Mouse (Mus musculus) heart, adult 2 months (tissue): ENCODE measurements around the gene Cfap54. TPM values are rescaled to one million over a fixed set of nuclear protein-coding genes. Genes with fewer than 3 reads are reported as not detected.

Experiments
- DNase-seq, 2 experiments: peaks; one replicate each; pipeline ENCODE4 v3.0.0; 2021
- H3K27ac ChIP-seq: fragments of 200-600 bp; 2 replicates; pipeline ENCODE4 v1.8.1; 2022
- H3K27me3 ChIP-seq: fragments of 200-500 bp; 2 replicates; pipeline ENCODE4 v1.6.1; 2012; ENCODE audit warnings: mild to moderate bottlenecking, low read length, inconsistent platforms, mixed read lengths; ENCODE audit not compliant: control insufficient read depth, insufficient read depth
- H3K36me3 ChIP-seq: fragments of 200-500 bp; 2 replicates; pipeline ENCODE4 v1.6.1; 2012; ENCODE audit warnings: low read length, inconsistent platforms; ENCODE audit not compliant: control insufficient read depth, insufficient read depth
- H3K4me1 ChIP-seq: fragments of 200-500 bp; 2 replicates; pipeline ENCODE4 v1.6.1; 2011; ENCODE audit warnings: low read length; ENCODE audit not compliant: control insufficient read depth, insufficient read depth
- H3K4me3 ChIP-seq: fragments of 200-600 bp; 2 replicates; pipeline ENCODE4 v1.8.1; 2022
- H3K79me2 ChIP-seq: fragments of 200-500 bp; replicated peaks from 2 replicates; pipeline ENCODE4 v1.6.1; 2012; ENCODE audit warnings: mild to moderate bottlenecking, inconsistent platforms, low read length, moderate library complexity, mixed read lengths; ENCODE audit not compliant: control insufficient read depth, insufficient read depth
- H3K9ac ChIP-seq: fragments of 200-500 bp; 2 replicates; pipeline ENCODE4 v1.6.1; 2012; ENCODE audit warnings: low read depth, mild to moderate bottlenecking, control low read depth, inconsistent platforms, low read length, mixed read lengths
- CTCF ChIP-seq: fragments of 200-600 bp; IDR thresholded peaks from 2 replicates; pipeline ENCODE4 v1.8.1; 2022; ENCODE audit warnings: antibody characterized with exemption, mild to moderate bottlenecking, moderate library complexity
- EP300 ChIP-seq: fragments of 200-500 bp; IDR thresholded peaks from 2 replicates; pipeline ENCODE4 v1.6.1; 2011; ENCODE audit warnings: low read depth, low read length, control low read depth; ENCODE audit not compliant: insufficient read depth
- POLR2A ChIP-seq: fragments of 200-500 bp; IDR thresholded peaks from 2 replicates; pipeline ENCODE4 v1.6.1; 2011; ENCODE audit warnings: mild to moderate bottlenecking, low read depth, low read length, control low read depth; ENCODE audit not compliant: insufficient read depth
- WGBS: fragments of 180-500 bp; shearing (Covaris S2); methylation state at CpG from one replicate; pipeline ENCODE4 v1.1.7; 2018; 5-methylcytosine and 5-hydroxymethylcytosine counted together
- intact Hi-C: fragments of 180-260 bp; cut with DNase I; formaldehyde crosslinking; loops from one replicate; pipeline ENCODE4 v1.15.1; 2025
- polyA plus RNA-seq: library from polyadenylated mRNA; depleted of rRNA; stranded (reverse); fragments of >200 nt; gene quantifications from 2 replicates; pipeline ENCODE4 v1.2.3, GENCODE M21; 2012
- total RNA-seq, 2 experiments: library from RNA; stranded (reverse); gene quantifications; 2 replicates each; pipeline ENCODE4 v1.2.3; 2021

The Cfap54 gene
- total and polyA plus RNA-seq, 3 experiments = 0.26 to 0.82 (median 0.47) TPM

GRCm38 (mm10) chr10:93041850-93042249, 39.6 kb downstream of the Cfap54 start:
- no peak overlapping the region for H3K27ac ChIP-seq
- no peak for DNase-seq
- no peaks in the 10 kb centered on the region for H3K79me2 ChIP-seq
- intact Hi-C loops = loop anchor here (10.0 kb wide), 2 partner anchors 433 to 533 kb away; no protein-coding TSS in a partner anchor
- TF ChIP-seq CTCF = no peak
- no peak for TF ChIP-seq EP300
- no peak for TF ChIP-seq POLR2A
- no peaks in the 10 kb centered on the region for H3K27me3 ChIP-seq
- no peaks in the 10 kb centered on the region for H3K4me1 ChIP-seq
- no peaks in the 10 kb centered on the region for H3K36me3 ChIP-seq
- H3K4me3 ChIP-seq = no peak overlapping the region
- H3K9ac ChIP-seq = no peak overlapping the region
- 86% methylated on average over 3 of the region's 3 CpGs for WGBS

GRCm38 (mm10) chr10:93041392-93041791, 40.0 kb downstream of the Cfap54 start:
- TF ChIP-seq POLR2A (no peak), EP300 (no peak), CTCF (no peak)
- intact Hi-C loops = loop anchor here (10.0 kb wide), 2 partner anchors 433 to 533 kb away; no protein-coding TSS in a partner anchor
- Histone ChIP-seq H3K27ac (no peak overlapping the region), H3K79me2 (no peaks in the 10 kb centered on the region), H3K9ac (no peak overlapping the region), H3K4me1 (no peaks in the 10 kb centered on the region), H3K27me3 (no peaks in the 10 kb centered on the region), H3K36me3 (no peaks in the 10 kb centered on the region), H3K4me3 (no peak overlapping the region)
- DNase-seq = no peak
- 63% methylated on average over 4 of the region's 4 CpGs for WGBS

DNA sequence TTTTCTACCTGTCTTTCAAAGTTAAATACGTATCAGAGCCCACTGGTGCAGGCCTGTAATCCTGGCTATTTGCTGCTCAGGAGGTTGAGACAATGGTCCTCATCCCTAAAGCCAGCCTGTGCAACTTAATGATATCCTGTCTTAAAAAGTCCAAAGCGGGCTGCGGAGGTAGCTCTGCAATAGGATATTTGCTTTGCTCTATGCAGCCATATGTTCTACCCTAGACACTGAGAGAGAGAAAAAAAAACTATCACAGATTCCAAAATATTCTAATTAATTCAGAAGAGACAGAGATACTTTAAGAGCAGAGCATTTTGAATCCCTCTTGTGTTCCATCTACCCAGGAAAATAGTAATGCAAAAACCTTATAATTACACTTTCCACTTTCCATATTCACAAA, 44.9 kb downstream of the Cfap54 start:
- intact Hi-C loops = no loop called here
- Histone ChIP-seq H3K27ac (no peak overlapping the region), H3K4me3 (no peak overlapping the region), H3K9ac (no peak overlapping the region), H3K27me3 (no peaks in the 10 kb centered on the region), H3K36me3 (no peaks in the 10 kb centered on the region), H3K79me2 (no peaks in the 10 kb centered on the region), H3K4me1 (no peaks in the 10 kb centered on the region)
- DNase-seq = no peak
- 82% methylated on average over 3 of the region's 3 CpGs for WGBS
- TF ChIP-seq CTCF (no peak), EP300 (no peak), POLR2A (no peak)

DNA sequence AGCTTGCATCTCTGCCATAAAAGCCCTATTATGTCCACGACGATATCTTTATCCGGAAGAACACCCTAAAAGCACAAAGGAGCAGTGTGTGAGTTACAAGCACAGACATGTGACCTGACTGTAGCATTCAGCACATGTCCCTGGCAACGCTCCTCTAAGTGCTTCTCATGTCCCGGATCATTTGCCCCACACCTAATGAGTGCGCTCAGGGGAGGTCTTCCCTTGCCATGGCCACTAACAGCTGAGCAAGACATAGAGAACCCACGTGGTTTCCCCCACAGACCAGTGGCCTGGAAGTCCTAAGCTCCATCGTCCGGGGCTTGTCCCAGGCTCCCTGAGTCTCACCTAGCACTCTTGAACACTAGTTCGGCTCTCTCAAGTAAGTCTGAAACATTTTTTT, 45.9 kb downstream of the Cfap54 start:
- Histone ChIP-seq H3K36me3 (no peaks in the 10 kb centered on the region), H3K79me2 (no peaks in the 10 kb centered on the region), H3K4me1 (no peaks in the 10 kb centered on the region), H3K27ac (no peak overlapping the region), H3K4me3 (no peak overlapping the region), H3K27me3 (no peaks in the 10 kb centered on the region), H3K9ac (no peak overlapping the region)
- no peak for DNase-seq
- WGBS = 68% methylated on average over 10 of the region's 10 CpGs
- intact Hi-C loops = no loop called here
- TF ChIP-seq EP300 (no peak), POLR2A (no peak), CTCF (no peak)

DNA sequence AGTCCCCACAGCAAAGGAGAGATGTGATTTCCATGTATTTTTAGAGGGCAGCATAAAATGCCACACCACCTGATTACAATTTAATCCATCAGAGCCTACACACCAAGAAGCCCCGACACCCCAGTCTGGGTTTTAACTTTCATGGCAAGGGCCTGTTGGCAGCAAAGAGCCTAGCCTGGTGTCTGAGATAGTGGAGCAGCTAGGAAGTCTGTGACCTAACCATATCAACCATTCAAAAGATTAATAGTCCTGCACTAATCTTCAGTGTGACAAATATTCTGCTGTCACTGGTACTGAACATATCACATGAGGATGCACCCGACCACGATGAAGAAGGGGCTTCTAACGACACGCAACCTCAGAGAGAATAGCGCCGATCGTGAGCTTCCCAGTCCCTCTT, 58.1 kb downstream of the Cfap54 start:
- 62% methylated on average over 8 of the region's 8 CpGs for WGBS

GRCm38 (mm10) chr10:93014059-93014795, 67.2 kb downstream of the Cfap54 start:
- Histone ChIP-seq H3K4me3 (no peak overlapping the region), H3K79me2 (no peaks in the 10 kb centered on the region), H3K27ac (no peak overlapping the region), H3K4me1 (no peaks in the 10 kb centered on the region), H3K36me3 (no peaks in the 10 kb centered on the region), H3K9ac (no peak overlapping the region), H3K27me3 (no peaks in the 10 kb centered on the region)
- TF ChIP-seq CTCF = peak; percentile 99; the same call in 1 of the 2 replicates
- TF ChIP-seq POLR2A = no peak
- intact Hi-C loops = loop anchor here (2.0 to 10.0 kb wide), 3 partner anchors 1469 to 1829 kb away; partner anchors contain the start of gene Tmpo
- peak; percentile 14 to 33 for DNase-seq
- WGBS = 47% methylated on average over 8 of the region's 8 CpGs

More for the DNA sequence above, 58.1 kb downstream of the Cfap54 start:
- Histone ChIP-seq H3K4me3 (no peak overlapping the region), H3K36me3 (no peaks in the 10 kb centered on the region), H3K9ac (no peak overlapping the region), H3K79me2 (no peaks in the 10 kb centered on the region), H3K4me1 (no peaks in the 10 kb centered on the region), H3K27me3 (no peaks in the 10 kb centered on the region), H3K27ac (no peak overlapping the region)
- intact Hi-C loops = no loop called here
- TF ChIP-seq EP300 (no peak), CTCF (no peak)
- no peak for DNase-seq
